Mouse (Mus musculus) ovary, postnatal 36 days (tissue): ENCODE measurements around the gene Prm3.

Experiments used
- DNase-seq: peaks from one replicate; pipeline ENCODE4 v3.0.0; 2022; ENCODE audit warnings: low spot score, mixed read lengths

Gene Prm3

DNA sequence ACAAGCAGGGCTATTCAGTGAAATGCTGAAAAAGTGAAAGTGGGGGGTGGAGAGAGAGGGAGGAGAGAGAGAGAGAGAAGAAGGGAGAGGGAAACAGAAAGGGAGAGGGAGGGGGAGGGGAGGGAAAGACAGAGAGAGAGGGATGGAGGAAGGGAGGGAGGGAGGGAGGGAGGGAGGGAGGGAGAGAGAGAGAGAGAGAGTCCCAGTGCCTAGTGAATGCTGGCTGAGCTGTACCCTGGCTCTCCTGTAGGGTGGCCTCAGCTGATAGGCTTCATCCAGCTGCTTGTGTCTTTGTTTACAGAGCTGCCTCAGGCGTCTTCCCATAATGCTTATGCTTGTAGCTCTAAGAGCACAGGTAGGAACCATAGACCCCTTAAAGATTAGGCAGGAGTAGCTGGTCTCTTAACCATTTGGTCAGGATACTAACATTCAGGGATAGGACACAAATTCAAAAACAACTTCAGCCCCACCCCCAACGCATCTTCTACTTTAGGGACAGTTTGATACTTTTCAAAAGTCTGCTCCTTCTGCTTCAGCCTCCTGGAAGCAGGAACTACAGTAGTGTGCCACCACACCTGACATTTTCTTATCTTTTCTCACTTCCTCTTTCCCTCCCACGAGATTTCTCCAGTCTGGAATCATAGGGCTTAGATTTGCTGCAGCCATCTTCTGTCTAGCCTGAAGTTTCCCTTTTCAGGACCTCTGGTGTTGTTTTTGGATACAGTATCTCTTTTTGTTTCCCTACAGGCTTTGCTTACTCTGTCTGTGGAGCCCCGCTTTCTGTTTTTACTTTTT, 20.0 kb downstream of the Prm3 start:
- no peak for DNase-seq

DNA sequence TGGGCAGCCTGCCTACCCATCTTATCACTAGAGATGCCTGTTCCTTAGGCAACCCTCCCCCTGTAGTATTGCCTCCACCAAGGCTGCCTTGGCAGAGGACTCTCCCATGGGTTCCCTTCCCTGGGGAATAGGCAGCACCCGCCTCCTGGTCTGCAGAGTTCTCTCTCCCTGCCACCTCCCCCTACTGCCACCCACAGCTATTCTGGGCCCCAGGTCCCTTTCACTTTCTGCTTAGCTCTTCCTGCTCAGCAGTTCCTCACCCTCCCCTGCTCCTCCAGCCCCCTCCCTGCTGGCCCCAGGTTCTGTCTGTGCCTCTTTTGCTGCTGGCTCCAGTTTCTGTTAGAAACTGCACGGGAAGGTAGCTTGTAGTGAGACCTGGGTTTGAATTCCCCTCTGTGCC, 21.1 kb downstream of the Prm3 start:
- no peak for DNase-seq

DNA sequence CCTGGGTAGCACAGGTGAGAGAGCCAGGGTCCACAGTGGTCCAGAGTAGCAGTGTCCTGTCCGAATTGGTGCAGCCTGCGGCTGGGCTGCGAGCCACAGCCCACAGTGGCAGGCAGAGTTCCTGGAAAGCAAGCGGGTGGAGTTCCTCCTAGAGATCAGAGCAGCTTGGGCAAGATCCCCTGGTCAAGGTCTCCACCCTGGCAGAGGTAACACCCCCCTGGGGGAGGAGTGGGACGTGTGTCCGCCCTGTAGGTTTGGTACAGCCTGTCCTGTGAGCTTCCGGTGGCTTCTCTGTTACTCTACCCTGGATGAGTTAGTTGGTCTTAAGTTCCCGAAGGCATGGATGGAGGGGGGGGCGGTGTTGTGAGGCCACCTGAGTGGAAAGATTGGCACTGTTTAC, 21.9 kb downstream of the Prm3 start:
- DNase-seq: no peak

DNA sequence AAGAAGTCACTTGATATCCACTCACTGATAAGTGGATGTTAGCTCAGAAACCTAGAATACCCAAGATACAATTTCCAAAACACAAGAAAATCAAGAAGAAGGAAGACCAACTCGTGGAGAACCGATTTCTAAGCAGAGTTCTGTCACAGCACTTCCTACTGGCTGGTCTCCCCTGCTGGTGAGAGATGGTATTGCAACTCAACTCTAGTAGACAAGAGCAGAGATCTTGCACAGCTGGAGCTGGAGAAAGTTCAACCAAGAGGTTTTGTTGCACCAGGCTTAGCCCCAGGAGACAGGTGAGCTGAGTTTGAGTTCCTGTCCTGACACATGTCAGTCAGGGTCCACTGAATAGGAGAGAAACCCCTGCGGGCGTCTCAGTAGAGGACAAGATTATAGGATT, 23.6 kb downstream of the Prm3 start:
- DNase-seq: no peak

DNA sequence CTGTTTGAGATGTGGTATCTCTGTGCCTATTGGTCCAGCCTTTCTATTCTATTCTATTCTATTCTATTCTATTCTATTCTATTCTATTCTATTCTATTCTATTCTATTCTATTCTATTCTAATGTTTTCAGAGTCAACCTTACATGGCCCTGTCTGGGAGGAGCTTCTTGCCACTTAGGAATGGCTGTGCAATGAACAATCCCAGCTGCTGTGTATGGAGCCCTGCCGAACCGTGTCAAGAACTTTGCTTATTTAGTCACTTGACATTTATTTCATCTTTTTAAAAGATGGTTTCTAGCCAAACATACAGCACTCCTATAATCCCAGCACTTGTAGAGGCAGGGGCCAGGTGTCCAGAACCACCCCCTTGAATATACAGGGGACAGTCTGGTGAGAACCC, 26.4 kb downstream of the Prm3 start:
- no peak for DNase-seq

DNA sequence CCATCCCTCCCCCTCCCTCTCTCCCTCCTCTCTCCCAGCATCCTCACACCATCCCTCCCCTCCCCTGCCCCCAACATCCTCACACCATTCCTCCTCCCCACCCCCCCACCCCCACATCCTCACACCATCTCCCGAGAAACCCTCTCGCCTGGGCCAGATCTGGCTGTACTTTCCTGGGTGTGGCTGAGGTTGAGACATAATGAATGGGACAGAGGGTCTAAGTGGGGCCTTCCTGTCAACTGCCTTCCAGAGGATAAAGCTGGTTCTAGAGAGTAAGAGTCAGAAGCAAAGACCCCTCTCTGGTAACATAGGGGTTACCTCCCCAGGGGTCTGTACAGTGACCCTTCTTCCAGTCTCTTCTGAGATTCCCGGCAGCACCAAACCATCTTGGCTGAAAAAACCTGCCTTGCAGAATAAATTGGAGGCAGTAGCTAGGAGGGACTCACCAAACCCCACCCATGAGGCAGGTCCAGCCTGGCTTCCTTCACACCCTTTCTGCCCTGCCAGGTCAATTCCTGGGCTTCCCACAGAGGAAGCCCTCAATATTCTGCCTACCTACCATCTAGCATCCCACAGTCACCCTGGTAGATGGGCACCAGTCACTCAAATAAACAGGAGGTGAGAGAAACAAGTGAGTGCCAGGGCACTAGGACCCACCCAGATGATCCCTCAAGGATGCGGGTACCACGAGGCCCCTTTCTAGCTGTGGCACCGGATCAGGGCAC, 27.0 kb downstream of the Prm3 start:
- DNase-seq: no peak

DNA sequence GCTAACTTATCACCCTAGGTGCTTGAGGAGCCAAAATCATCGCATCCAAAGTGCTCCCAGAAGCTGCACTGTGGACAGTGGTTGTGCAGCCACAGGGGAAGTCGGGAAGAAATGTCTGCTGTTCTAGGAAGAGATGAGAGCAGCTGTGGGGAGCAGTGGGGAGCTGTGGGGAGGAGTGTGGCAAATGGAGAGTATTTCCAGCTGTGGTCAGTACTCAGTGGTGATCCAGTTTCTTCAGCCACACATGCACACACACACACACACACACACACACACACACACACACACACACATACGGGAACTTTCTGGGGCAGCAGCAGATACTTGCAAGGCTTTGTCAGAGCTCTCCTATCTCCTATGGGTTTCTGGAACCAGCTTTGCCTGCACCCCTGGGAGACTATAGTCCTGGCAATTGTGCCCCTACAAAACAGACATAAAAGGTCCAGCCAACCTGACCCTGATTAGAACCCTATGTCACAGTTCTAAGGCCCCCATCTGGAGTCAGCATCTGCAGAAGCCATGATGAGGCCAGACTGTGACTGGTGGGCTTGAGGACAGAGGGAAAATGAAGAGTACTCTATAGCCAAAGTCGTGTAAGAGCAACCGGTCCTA, 28.0 kb downstream of the Prm3 start:
- no peak for DNase-seq

DNA sequence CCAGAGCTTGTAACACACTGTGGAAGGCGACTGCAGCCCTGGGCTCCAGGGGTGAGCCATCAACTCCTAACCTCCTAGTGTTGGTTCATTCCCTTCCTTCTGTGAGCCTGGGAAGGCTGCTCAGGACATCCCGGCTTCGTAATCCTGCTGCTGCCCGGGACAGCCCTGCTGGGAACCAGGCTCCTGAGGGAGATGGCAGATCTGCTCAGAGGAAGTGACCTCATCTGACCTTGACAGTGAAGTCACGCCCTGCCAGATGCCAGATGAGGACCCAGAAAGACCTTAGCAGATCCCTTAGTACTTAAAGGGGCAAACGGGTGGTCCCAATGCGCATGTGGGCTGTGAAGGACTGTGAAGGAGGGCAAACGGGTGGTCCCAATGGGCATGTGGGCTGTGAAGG, 29.5 kb downstream of the Prm3 start:
- no peak for DNase-seq

DNA sequence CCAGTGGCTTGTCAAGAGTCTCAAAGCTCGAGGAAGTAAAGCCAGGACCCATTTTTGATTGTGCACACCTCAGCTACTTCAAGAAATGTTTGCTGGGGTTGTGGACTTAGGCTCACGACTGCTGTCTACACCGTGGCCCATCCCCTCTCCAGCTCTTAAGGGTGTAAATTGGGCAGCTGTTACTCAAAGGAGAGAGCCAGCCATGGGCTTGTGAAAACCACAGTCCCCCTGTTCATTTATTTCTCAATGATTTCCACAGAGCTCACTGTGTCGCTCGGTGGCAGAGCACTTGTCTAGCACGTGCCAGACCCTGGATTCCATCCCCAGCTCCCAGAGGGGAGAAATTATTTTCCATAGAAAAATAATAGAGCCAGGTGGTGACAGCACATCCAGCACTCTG, 34.5 kb downstream of the Prm3 start:
- DNase-seq: no peak

DNA sequence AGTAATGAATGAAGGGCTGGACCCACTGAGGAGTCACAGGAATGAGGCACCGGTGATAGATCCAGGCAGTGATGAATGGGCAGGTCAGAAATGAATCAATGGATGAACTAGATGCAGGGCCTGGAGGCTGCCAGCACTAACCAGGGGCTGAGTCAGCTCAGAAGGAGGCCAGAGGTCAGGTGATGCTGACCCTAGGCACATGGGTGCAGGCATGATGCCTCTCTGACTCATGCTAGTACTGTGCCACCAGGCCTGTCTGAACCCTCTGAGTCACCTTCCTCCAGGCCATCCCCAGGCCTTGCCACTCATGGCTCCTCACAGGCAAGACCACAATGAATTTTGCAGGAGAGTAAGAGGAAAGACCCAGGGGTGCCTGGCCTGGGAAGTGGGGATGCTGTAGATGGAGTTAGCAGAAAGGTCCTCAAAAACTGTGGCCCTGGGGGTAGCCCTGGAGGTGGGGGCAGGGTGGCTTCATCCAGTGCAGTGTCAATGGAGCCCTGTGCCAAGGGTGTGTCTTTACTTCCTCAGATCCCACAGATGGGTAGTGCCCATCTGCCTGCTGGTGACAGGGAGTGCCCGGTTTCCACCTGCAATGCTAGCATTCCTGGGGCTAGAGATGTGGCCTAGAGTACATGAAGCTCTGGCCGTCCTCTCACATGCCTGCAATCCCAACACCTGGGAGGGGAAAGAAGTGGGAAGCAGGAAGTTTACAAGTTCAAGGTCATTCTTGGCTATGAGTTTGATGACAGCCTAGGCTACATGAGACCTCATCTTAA, 36.0 kb downstream of the Prm3 start:
- DNase-seq: no peak

DNA sequence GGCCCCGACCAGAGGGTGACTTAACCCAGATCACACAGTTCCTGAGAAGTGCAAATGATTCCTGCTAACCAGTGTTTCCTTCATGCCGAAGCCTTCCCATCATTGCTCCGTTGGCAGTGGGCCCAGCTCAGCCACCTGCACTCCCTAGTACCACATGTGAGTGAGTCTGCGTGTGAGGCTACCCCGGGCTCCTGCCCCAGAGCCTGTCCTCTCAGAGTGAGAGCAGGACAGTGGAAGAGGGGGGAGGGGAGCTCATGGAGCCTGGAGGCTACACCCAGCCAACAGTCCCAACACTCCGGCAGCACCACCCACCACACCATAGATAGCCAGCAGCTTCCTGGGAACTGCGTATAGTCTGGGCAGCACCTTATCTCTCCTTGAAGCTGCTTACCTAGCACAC, 40.9 kb downstream of the Prm3 start:
- no peak for DNase-seq

DNA sequence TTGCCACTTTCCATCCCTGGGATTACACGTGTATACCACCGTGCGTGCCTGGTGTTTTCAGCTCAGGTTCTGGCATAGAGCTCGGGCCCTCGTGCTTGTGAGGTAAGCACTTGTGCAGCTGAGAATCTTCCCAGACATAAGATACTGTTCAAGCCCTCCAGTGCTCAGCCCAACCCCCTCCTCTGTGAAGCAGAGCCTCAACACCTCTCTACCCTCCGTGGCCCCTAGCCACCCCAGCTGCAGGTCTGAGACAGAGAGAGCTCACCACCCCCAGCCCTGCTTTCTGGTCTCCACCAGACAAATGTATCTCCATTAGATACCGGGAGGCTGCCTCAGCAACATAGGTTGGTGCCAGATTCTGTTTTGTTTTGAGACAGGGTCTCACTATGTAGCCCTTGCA, 41.5 kb downstream of the Prm3 start:
- no peak for DNase-seq

DNA sequence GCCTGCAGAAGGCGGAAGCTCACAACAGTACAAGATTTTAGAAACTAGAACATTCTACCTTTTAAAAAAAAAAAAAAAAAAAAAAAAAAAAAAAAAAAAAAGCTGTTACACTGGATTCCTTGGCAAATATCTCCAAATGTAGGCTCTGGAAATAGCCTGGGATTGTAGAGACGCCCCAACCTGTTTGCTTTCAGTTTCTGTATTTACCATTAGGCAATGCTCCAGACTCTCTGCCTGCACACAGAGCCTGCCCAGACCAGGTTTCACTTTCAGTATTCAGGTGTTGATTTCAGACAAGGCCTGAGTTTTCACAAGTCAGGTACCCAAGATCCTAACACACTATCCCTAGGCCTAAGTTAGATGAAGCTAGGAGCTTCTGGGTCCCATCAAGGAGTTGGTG, 49.6 kb downstream of the Prm3 start:
- no peak for DNase-seq
